Mouse (Mus musculus) E14TG2a.4 (cell line): Measurements from ENCODE around the gene Unc5c.

Source experiments
- CTCF ChIP-seq: conservative IDR thresholded peaks from 2 replicates; pipeline ENCODE4 v1.5.1; 2014; ENCODE audit warnings: low read length
- NANOG ChIP-seq: IDR thresholded peaks from 2 replicates; pipeline ENCODE4 v1.6.1; 2014; ENCODE audit warnings: borderline replicate concordance, low read length, mixed read lengths
- POU5F1 ChIP-seq: IDR thresholded peaks from 2 replicates; pipeline ENCODE4 v1.6.1; 2014; ENCODE audit warnings: low read length, borderline replicate concordance

- TF ChIP-seq CTCF (no peak), POU5F1 (no peak), NANOG (no peak)
These were observed 33.5 kb downstream of the Unc5c start for GRCm38 (mm10) chr3:141498348-141499056.
